Mouse (Mus musculus) forebrain, postnatal 0 days (tissue): Measurements from ENCODE around the gene Jph2. TPM values are rescaled to one million over a fixed set of nuclear protein-coding genes. Genes with fewer than 3 reads are reported as not detected.

Source experiments
- ATAC-seq: fragments of 200-750 bp; cut with Nextera tagmentation; 2 replicates; pipeline ENCODE4 v1.8.0; 2017; ENCODE audit warnings: mild to moderate bottlenecking, moderate library complexity
- DNase-seq: peaks from one replicate; pipeline ENCODE4 v3.0.0-alpha.2; 2015
- H3K27ac ChIP-seq: fragments of 300-500 bp; sonication (generic); 2 replicates; pipeline ENCODE4 v1.5.1; 2014; ENCODE audit warnings: low read depth, mild to moderate bottlenecking, antibody characterized with exemption, low read length, moderate library complexity, mixed read lengths
- H3K27me3 ChIP-seq: fragments of 300-500 bp; sonication (generic); 2 replicates; pipeline ENCODE4 v1.6.1; 2014; ENCODE audit warnings: mild to moderate bottlenecking, low read length, mixed read lengths; ENCODE audit not compliant: insufficient read depth
- H3K36me3 ChIP-seq: fragments of 300-500 bp; sonication (generic); 2 replicates; pipeline ENCODE4 v1.6.1; 2014; ENCODE audit warnings: mild to moderate bottlenecking, moderate library complexity; ENCODE audit not compliant: insufficient read depth
- H3K4me1 ChIP-seq: fragments of 300-500 bp; sonication (generic); 2 replicates; pipeline ENCODE4 v1.6.1; 2014; ENCODE audit warnings: antibody characterized with exemption; ENCODE audit not compliant: insufficient read depth
- H3K4me2 ChIP-seq: fragments of 300-500 bp; sonication (generic); 2 replicates; pipeline ENCODE4 v1.6.1; 2014; ENCODE audit warnings: low read depth, mild to moderate bottlenecking, moderate library complexity
- H3K4me3 ChIP-seq: fragments of 300-500 bp; sonication (generic); 2 replicates; pipeline ENCODE4 v1.5.1; 2014; ENCODE audit warnings: low read depth, low read length, mixed read lengths
- H3K9ac ChIP-seq: fragments of 300-500 bp; sonication (generic); 2 replicates; pipeline ENCODE4 v1.6.1; 2014; ENCODE audit warnings: mild to moderate bottlenecking
- H3K9me3 ChIP-seq: fragments of 300-500 bp; sonication (generic); 2 replicates; pipeline ENCODE4 v1.6.1; 2016; ENCODE audit warnings: low read length
- CTCF ChIP-seq: sonication (generic); IDR thresholded peaks from 2 replicates; pipeline ENCODE4 v1.5.1; 2016; ENCODE audit warnings: antibody characterized with exemption, control low read depth, low read depth
- WGBS: fragments of 180-500 bp; shearing (Covaris S2); extraction: QIAGEN DNeasy Blood & Tissue Kit; methylation state at CpG from one replicate; pipeline ENCODE4 v1.1.7; 2014; 5-methylcytosine and 5-hydroxymethylcytosine counted together
- polyA plus RNA-seq: library from polyadenylated mRNA; unstranded; fragments of >200 nt; fragmentation: Nextera tagmentation; extraction: Ambion mirVana; gene quantifications from 2 replicates; pipeline ENCODE4 v1.2.1, GENCODE M21; 2015
- total RNA-seq: library from RNA; depleted of rRNA; stranded (reverse); fragments of >200 nt; gene quantifications from 2 replicates; pipeline ENCODE4 v1.2.3, GENCODE M21; 2014

Jph2 gene
- total and polyA plus RNA-seq, 2 experiments from 2014 or later: 0.82 to 1.9 TPM

- no peak overlapping the region for H3K9ac ChIP-seq
- no peak overlapping the region for H3K4me3 ChIP-seq
- H3K4me2 ChIP-seq: no peak overlapping the region
- peaks cover 9% of the 10 kb centered on the region for H3K27me3 ChIP-seq
- no peaks in the 10 kb centered on the region for H3K9me3 ChIP-seq
- no peaks in the 10 kb centered on the region for H3K36me3 ChIP-seq
- 83% methylated on average over 13 of the region's 13 CpGs for WGBS
- H3K4me1 ChIP-seq: peaks cover 8% of the 10 kb centered on the region; the same call in 1 of the 2 replicates
- no peak overlapping the region for H3K27ac ChIP-seq
- DNase-seq: no peak
- no peak for TF ChIP-seq CTCF
- ATAC-seq: no peak
Observed at GRCm38 (mm10) chr2:163344976-163345660, 52.7 kb downstream of the Jph2 start.

GRCm38 (mm10) chr2:163343671-163344070, 54.1 kb downstream of the Jph2 start:
- Histone ChIP-seq H3K4me2 (no peak overlapping the region), H3K27ac (no peak overlapping the region), H3K4me1 (peaks cover 5% of the 10 kb centered on the region; the same call in 1 of the 2 replicates), H3K9me3 (no peaks in the 10 kb centered on the region), H3K36me3 (no peaks in the 10 kb centered on the region), H3K9ac (no peak overlapping the region), H3K27me3 (peaks cover 23% of the 10 kb centered on the region), H3K4me3 (no peak overlapping the region)
- peak; percentile 47 for DNase-seq
- 86% methylated on average over 4 of the region's 4 CpGs for WGBS
- ATAC-seq: no peak
- TF ChIP-seq CTCF: peak; percentile 58

GRCm38 (mm10) chr2:163340263-163340662, 57.5 kb downstream of the Jph2 start:
- Histone ChIP-seq H3K9ac (no peak overlapping the region), H3K36me3 (no peaks in the 10 kb centered on the region), H3K4me3 (no peak overlapping the region), H3K4me1 (peaks cover 5% of the 10 kb centered on the region; the same call in 1 of the 2 replicates), H3K27me3 (peaks cover 49% of the 10 kb centered on the region), H3K9me3 (no peaks in the 10 kb centered on the region), H3K4me2 (peak overlapping the region; percentile 13; the same call in 1 of the 2 replicates), H3K27ac (no peak overlapping the region)
- peak; percentile 90 for TF ChIP-seq CTCF
- 10% methylated on average over 9 of the region's 9 CpGs for WGBS
- DNase-seq (peak; percentile 90), ATAC-seq (peak; percentile 90)

- TF ChIP-seq CTCF: no peak
- Histone ChIP-seq H3K36me3 (no peaks in the 10 kb centered on the region), H3K27me3 (peaks cover 24% of the 10 kb centered on the region), H3K4me3 (no peak overlapping the region), H3K4me2 (no peak overlapping the region), H3K9me3 (no peaks in the 10 kb centered on the region), H3K27ac (no peak overlapping the region), H3K9ac (no peak overlapping the region), H3K4me1 (no peaks in the 10 kb centered on the region)
- WGBS: 52% methylated on average over 13 of the region's 13 CpGs
- peak; percentile 85 for ATAC-seq
- DNase-seq: peak; percentile 80
Observed at GRCm38 (mm10) chr2:163332368-163333055, 65.3 kb downstream of the Jph2 start.

- no peak for DNase-seq
- Histone ChIP-seq H3K4me1 (no peaks in the 10 kb centered on the region), H3K36me3 (no peaks in the 10 kb centered on the region), H3K4me2 (no peak overlapping the region), H3K27ac (no peak overlapping the region), H3K9ac (no peak overlapping the region), H3K27me3 (peaks cover 13% of the 10 kb centered on the region), H3K9me3 (no peaks in the 10 kb centered on the region), H3K4me3 (no peak overlapping the region)
- no peak for ATAC-seq
- TF ChIP-seq CTCF: no peak
- WGBS: 91% methylated on average over 6 of the region's 6 CpGs
Observed at GRCm38 (mm10) chr2:163331423-163331822, 66.4 kb downstream of the Jph2 start.

GRCm38 (mm10) chr2:163330742-163331141, 67.1 kb downstream of the Jph2 start:
- peak; percentile 93 for TF ChIP-seq CTCF

GRCm38 (mm10) chr2:163323163-163323562, 74.6 kb downstream of the Jph2 start:
- no peak for ATAC-seq
- Histone ChIP-seq H3K36me3 (no peaks in the 10 kb centered on the region), H3K9me3 (no peaks in the 10 kb centered on the region), H3K27ac (no peak overlapping the region), H3K4me2 (no peak overlapping the region), H3K4me3 (no peak overlapping the region), H3K9ac (no peak overlapping the region), H3K27me3 (0 out of 2 replicates have a peak, but pooled peaks cover 8% of the 10 kb centered on the region), H3K4me1 (no peaks in the 10 kb centered on the region)
- WGBS: 45% methylated on average over 1 of the region's 1 CpGs
- no peak for DNase-seq
- no peak for TF ChIP-seq CTCF

More at GRCm38 (mm10) chr2:163330742-163331141, 67.1 kb downstream of the Jph2 start:
- Histone ChIP-seq H3K27me3 (peaks cover 13% of the 10 kb centered on the region), H3K9ac (no peak overlapping the region), H3K27ac (no peak overlapping the region), H3K9me3 (no peaks in the 10 kb centered on the region), H3K36me3 (no peaks in the 10 kb centered on the region), H3K4me1 (no peaks in the 10 kb centered on the region), H3K4me3 (no peak overlapping the region), H3K4me2 (no peak overlapping the region)
- DNase-seq: peak; percentile 88
- WGBS: 21% methylated on average over 7 of the region's 7 CpGs
- ATAC-seq: peak; percentile 32; the same call in 1 of the 2 replicates
